Mouse (Mus musculus) C2C12 (cell line): ENCODE data around the gene Dynlt1f.
"Not testable (repeated sequence)": the region's sequence is repeated elsewhere in the genome, so short reads cannot be mapped to it uniquely, and the experiment has no call there.

Experiments used
- CTCF ChIP-seq: IDR thresholded peaks from one replicate; pipeline ENCODE4 v1.5.1; 2011; ENCODE audit not compliant: control insufficient read depth, insufficient read depth, insufficient read length
- FOSL1 ChIP-seq: IDR thresholded peaks from one replicate; pipeline ENCODE4 v1.8.0; 2011; ENCODE audit warnings: mild to moderate bottlenecking, low read length; ENCODE audit not compliant: poor library complexity, insufficient read depth, severe bottlenecking

DNA sequence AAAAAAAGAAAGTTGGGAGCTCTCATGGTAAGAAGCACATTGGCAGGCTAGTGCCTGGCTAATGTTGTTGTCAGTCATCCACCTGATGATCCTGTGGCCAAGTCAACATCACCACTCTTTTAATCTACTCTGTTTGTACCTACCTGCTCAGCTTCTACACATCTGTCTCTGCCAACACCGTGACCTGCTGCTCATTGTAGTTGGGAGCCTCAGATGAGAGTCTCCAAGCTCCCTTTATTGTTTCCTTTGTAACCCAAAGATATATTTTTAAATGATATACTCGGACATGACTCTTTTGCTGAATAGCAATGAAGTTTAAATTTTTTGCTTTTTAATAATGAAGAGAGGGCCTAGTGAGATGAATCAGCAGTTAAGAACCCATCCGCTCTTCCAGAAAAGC is 771 bp upstream of the Dynlt1f start:
- not testable (repeated sequence) for TF ChIP-seq CTCF, FOSL1
